Mouse (Mus musculus): ENCODE measurements around the gene Rab4a. TPM values are rescaled to one million over a fixed set of nuclear protein-coding genes. Genes with fewer than 3 reads are reported as not detected.

Rab4a gene
- polyA plus RNA-seq, 1 experiment from 2014 or later, result 30.1 TPM

DNA sequence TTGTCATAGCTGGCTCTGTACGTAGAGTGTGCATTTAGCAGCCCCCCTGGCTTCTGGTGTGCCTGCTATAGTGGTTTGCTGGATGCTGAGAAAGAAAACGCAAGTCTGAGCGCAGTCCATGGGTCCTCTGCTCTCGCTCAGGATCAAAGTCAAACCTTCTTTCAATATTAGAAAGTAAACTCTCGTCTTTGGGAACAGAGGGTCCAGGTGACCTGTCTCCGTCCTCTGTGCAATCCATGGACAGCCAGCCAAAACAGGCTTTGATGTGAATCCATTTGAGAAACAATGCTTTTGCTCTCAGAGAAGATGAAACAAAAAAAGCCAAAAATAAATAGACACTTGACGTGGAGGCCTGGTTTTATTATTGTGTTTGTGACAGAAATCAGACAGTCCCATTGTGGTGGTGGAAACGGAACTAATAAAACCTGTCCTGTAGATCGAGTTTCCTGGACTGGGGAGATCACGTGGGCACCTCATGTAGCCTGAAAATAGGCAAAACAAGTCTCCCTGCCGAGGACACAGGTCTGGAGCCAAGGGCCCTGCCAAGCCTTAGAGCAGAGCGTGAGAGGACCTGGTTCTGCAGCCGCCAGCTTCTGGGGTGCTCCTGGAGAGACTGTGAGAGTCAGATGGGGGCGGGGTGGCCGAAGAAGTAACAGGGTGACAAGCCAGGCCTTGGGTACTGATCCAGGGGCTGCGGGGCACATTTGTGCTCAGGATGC, 7.5 kb downstream of the Rab4a start:
- Histone ChIP-seq H3K36me3 (ENCODE audit: insufficient read depth) (no peaks in the 10 kb centered on the region), H3K27me3 (ENCODE audit: insufficient read depth, low read length) (no peaks in the 10 kb centered on the region), H3K9ac (no peak overlapping the region), H3K4me2 (no peak overlapping the region), H3K9me3 (ENCODE audit: low read depth, low read length) (no peaks in the 10 kb centered on the region), H3K4me3 (ENCODE audit: low read depth, low read length) (no peak overlapping the region), H3K27ac (ENCODE audit: low read depth) (no peak overlapping the region), H3K4me1 (ENCODE audit: insufficient read depth) (no peaks in the 10 kb centered on the region)
- DNase-seq, result no peak
- TF ChIP-seq CTCF (IDR thresholded peaks at IDR 0.05; ENCODE audit: low read depth), result no peak
- no peak for ATAC-seq (ENCODE audit: insufficient read depth)
- 69% methylated on average over 16 of the region's 16 CpGs for WGBS

DNA sequence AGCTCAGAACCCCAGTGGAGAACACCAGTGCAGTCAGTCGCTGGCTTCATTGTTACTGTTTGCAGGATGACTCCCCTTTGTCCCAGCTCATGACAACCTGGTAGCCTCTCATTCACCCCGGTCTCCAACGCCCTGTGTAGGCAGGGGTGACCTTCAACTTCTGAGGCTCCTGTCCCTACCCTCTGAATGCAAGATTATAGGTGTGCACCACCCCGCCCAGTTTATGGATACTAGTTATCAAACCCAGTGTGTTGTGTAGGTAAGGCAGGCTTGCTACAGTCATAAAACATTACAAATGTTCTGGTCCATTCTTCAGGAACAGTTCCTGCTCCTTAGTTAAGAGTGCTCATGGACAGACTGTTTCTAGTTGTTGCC, 8.1 kb downstream of the Rab4a start:
- Histone ChIP-seq H3K27ac (ENCODE audit: low read depth) (no peak overlapping the region), H3K9me3 (ENCODE audit: low read depth, low read length) (no peaks in the 10 kb centered on the region), H3K4me3 (ENCODE audit: low read depth, low read length) (no peak overlapping the region), H3K27me3 (ENCODE audit: insufficient read depth, low read length) (no peaks in the 10 kb centered on the region), H3K9ac (no peak overlapping the region), H3K4me1 (ENCODE audit: insufficient read depth) (no peaks in the 10 kb centered on the region), H3K4me2 (no peak overlapping the region), H3K36me3 (ENCODE audit: insufficient read depth) (no peaks in the 10 kb centered on the region)
- WGBS, result 87% methylated on average over 4 of the region's 4 CpGs
- no peak for ATAC-seq (ENCODE audit: insufficient read depth)
- DNase-seq, result no peak
- no peak for TF ChIP-seq CTCF (IDR thresholded peaks at IDR 0.05; ENCODE audit: low read depth)

- H3K4me3 ChIP-seq (ENCODE audit: low read depth, low read length), result no peak overlapping the region
- H3K4me2 ChIP-seq, result no peak overlapping the region
- no peak overlapping the region for H3K9ac ChIP-seq
- H3K27me3 ChIP-seq (ENCODE audit: insufficient read depth, low read length), result no peaks in the 10 kb centered on the region
- 75% methylated on average over 11 of the region's 11 CpGs for WGBS
- no peaks in the 10 kb centered on the region for H3K4me1 ChIP-seq (ENCODE audit: insufficient read depth)
- no peaks in the 10 kb centered on the region for H3K36me3 ChIP-seq (ENCODE audit: insufficient read depth)
- TF ChIP-seq CTCF (IDR thresholded peaks at IDR 0.05; ENCODE audit: low read depth), result no peak
- no peaks in the 10 kb centered on the region for H3K9me3 ChIP-seq (ENCODE audit: low read depth, low read length)
- no peak for DNase-seq
- no peak overlapping the region for H3K27ac ChIP-seq (ENCODE audit: low read depth)
- ATAC-seq (ENCODE audit: insufficient read depth), result no peak
Measured at GRCm38 (mm10) chr8:123815325-123815724, 9.5 kb downstream of the Rab4a start.

DNA sequence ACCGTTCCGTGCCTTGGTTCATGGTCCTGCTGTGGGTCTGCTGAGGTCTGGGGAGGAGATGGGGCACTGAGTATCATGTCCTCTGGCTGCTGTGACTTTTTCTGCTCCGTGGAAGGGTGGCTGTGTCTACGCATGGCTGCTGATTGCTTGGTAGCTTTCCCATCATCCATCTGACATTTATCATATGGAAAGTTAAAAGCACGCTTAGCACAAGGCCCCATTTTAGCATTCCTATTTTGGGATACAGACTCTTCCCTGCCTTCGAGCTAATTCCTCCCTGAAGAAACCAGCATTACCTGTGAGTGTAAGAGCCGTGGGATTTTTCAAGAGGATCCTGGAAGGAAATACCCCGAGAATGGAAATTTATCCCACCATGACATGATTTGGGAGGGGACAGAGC, 11.2 kb downstream of the Rab4a start:
- no peak overlapping the region for H3K4me3 ChIP-seq (ENCODE audit: low read depth, low read length)
- H3K9me3 ChIP-seq (ENCODE audit: low read depth, low read length), result no peaks in the 10 kb centered on the region
- DNase-seq (no peak), ATAC-seq (ENCODE audit: insufficient read depth) (no peak)
- no peak overlapping the region for H3K4me2 ChIP-seq
- 78% methylated on average over 8 of the region's 8 CpGs for WGBS
- H3K27me3 ChIP-seq (ENCODE audit: insufficient read depth, low read length), result no peaks in the 10 kb centered on the region
- no peak overlapping the region for H3K9ac ChIP-seq
- H3K36me3 ChIP-seq (ENCODE audit: insufficient read depth), result no peaks in the 10 kb centered on the region
- H3K4me1 ChIP-seq (ENCODE audit: insufficient read depth), result no peaks in the 10 kb centered on the region
- no peak for TF ChIP-seq CTCF (IDR thresholded peaks at IDR 0.05; ENCODE audit: low read depth)
- H3K27ac ChIP-seq (ENCODE audit: low read depth), result no peak overlapping the region

GRCm38 (mm10) chr8:123817747-123818146, 12.0 kb downstream of the Rab4a start:
- ATAC-seq (ENCODE audit: insufficient read depth), result no peak
- TF ChIP-seq CTCF (IDR thresholded peaks at IDR 0.05; ENCODE audit: low read depth), result no peak
- 87% methylated on average over 11 of the region's 11 CpGs for WGBS

DNA sequence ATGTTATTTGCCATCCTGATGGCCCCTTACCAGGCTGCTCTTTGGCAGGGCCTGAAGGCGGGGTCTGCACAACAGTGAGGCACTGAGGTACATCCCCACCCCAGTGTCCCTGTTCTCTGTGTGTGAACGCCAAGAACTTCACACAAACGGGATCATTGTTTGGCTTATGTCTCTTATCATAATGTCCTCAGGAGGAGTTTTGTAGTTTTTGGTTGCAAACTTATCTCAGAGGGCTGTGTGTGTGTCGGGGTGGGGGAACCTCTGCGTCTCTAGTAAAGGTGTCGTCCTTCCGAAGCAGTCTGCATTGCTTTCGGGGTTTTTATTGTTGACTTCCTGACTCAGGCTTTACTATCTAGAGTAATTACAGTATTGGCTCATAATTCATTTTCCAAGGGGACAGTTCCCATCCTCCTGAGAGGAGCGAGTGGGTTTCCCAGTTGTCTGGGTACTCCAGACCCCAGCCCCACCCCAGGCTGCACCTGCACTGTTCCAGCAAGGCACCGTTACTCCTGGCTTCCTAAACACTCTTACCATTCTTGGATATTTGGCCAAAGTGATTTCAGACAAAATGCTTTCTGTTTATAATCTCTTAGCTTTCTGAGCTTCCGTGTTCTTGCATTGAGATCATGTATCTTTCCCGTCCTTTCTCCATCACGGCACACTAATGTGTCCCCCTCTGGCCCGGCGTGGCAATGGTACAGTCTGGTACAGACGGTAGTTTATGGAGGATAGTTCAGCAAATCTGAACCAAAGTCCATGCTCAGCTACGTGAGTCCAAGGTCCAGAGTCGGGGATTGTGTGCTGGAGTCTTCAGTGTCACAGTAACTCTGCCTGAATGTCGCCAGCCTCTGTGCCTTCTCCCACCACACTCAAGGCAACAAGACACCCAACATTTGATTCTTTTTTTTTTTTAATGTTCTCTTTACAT, 14.2 kb downstream of the Rab4a start:
- H3K27ac ChIP-seq (ENCODE audit: low read depth), result no peak overlapping the region
- no peak for TF ChIP-seq CTCF (IDR thresholded peaks at IDR 0.05; ENCODE audit: low read depth)
- H3K9me3 ChIP-seq (ENCODE audit: low read depth, low read length), result no peaks in the 10 kb centered on the region
- no peak overlapping the region for H3K4me3 ChIP-seq (ENCODE audit: low read depth, low read length)
- peaks cover 12% of the 10 kb centered on the region for H3K36me3 ChIP-seq (ENCODE audit: insufficient read depth)
- no peak for DNase-seq
- no peaks in the 10 kb centered on the region for H3K4me1 ChIP-seq (ENCODE audit: insufficient read depth)
- no peak overlapping the region for H3K9ac ChIP-seq
- H3K4me2 ChIP-seq, result no peak overlapping the region
- H3K27me3 ChIP-seq (ENCODE audit: insufficient read depth, low read length), result no peaks in the 10 kb centered on the region
- ATAC-seq (ENCODE audit: insufficient read depth), result no peak
- 83% methylated on average over 19 of the region's 19 CpGs for WGBS

More at GRCm38 (mm10) chr8:123817747-123818146, 12.0 kb downstream of the Rab4a start:
- Histone ChIP-seq H3K27ac (ENCODE audit: low read depth) (no peak overlapping the region), H3K27me3 (ENCODE audit: insufficient read depth, low read length) (no peaks in the 10 kb centered on the region), H3K9ac (no peak overlapping the region), H3K4me2 (no peak overlapping the region), H3K4me1 (ENCODE audit: insufficient read depth) (no peaks in the 10 kb centered on the region), H3K9me3 (ENCODE audit: low read depth, low read length) (no peaks in the 10 kb centered on the region), H3K4me3 (ENCODE audit: low read depth, low read length) (no peak overlapping the region), H3K36me3 (ENCODE audit: insufficient read depth) (no peaks in the 10 kb centered on the region)
- DNase-seq, result no peak

DNA sequence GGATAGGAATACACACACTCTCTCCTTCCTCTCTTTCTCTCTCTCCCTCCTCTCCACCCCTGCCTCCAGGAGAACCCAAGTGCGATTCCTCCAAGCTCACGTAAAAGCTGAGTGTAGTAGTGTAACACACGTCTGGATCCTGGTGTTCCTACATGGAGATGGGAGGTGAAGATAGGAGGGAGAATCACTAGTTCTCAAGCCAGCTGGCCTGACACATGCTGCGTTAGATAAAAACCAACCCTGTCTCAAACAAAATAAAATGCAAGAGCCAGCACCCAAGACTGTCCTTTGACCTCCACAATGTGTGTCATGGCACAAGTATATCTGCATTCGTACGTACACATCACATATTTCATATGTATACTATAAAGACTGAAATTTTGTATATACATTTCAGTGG, 15.0 kb downstream of the Rab4a start:
- no peaks in the 10 kb centered on the region for H3K9me3 ChIP-seq (ENCODE audit: low read depth, low read length)

More for the DNA sequence above, 15.0 kb downstream of the Rab4a start:
- no peak for TF ChIP-seq CTCF (IDR thresholded peaks at IDR 0.05; ENCODE audit: low read depth)
- Histone ChIP-seq H3K4me3 (ENCODE audit: low read depth, low read length) (no peak overlapping the region), H3K9ac (no peak overlapping the region), H3K27me3 (ENCODE audit: insufficient read depth, low read length) (no peaks in the 10 kb centered on the region), H3K4me1 (ENCODE audit: insufficient read depth) (no peaks in the 10 kb centered on the region), H3K4me2 (no peak overlapping the region), H3K36me3 (ENCODE audit: insufficient read depth) (peaks cover 15% of the 10 kb centered on the region), H3K27ac (ENCODE audit: low read depth) (no peak overlapping the region)
- ATAC-seq (ENCODE audit: insufficient read depth), result no peak
- WGBS, result 88% methylated on average over 6 of the region's 6 CpGs
- no peak for DNase-seq

Data from lung, embryonic 14.5 days (tissue).